In genomic region chr16:30501621-30502020, GRCm38 (mm10) we compare ENCODE assay signal across 25 mouse cellular contexts. TPM values are rescaled to one million over a fixed set of nuclear protein-coding genes. Genes with fewer than 3 reads are reported as not detected.
DNase-seq lines count a peak whose midpoint lies in the region; ATAC-seq lines count a peak whose summit lies in the region.
"Had no signal": no experiment of that assay in that cellular context is flagged by ENCODE, and none has a peak within 500 bp of the region (broad histone marks: within the 10 kb centered on the region; RNA-seq: fewer than 3 reads in every experiment).

No protein-coding gene starts in this region.

- H3K4me2 ChIP-seq in heart, embryonic 13.5 days = peak overlapping the region; percentile 73; the same call in 1 of the 2 replicates
- H3K4me2 ChIP-seq in limb, embryonic 11.5 days (ENCODE audit: low read depth, severe bottlenecking) = no peak overlapping the region
- peak overlapping the region; percentile 67 for H3K4me2 ChIP-seq in liver, embryonic 13.5 days
- H3K4me2 ChIP-seq: forebrain, embryonic 15.5 days had no signal

- intact Hi-C loops in heart, postnatal 10 days (cut with DNase I) = loop anchor here (5.0 kb wide), 1 partner anchor 249 kb away; no protein-coding TSS in a partner anchor
- intact Hi-C loops in left cerebral cortex, postnatal 14 days (cut with DNase I) = loop anchor here (5.0 kb wide), 1 partner anchor 114 kb away; no protein-coding TSS in a partner anchor

- H3K9me3 ChIP-seq in heart, embryonic 13.5 days = no peaks in the 10 kb centered on the region
- H3K9me3 ChIP-seq in limb, embryonic 11.5 days (ENCODE audit: control insufficient read depth, low read length) = no peaks in the 10 kb centered on the region
- no peaks in the 10 kb centered on the region for H3K9me3 ChIP-seq in limb, embryonic 10.5 days (replicated peaks)
- H3K9me3 ChIP-seq in liver, embryonic 13.5 days (replicated peaks) = no peaks in the 10 kb centered on the region
- H3K9me3 ChIP-seq: embryonic facial prominence, embryonic 10.5 days; forebrain, embryonic 15.5 days; G1E; heart, embryonic 12.5 days; hindbrain, embryonic 13.5 days; intestine, embryonic 15.5 days; limb, embryonic 13.5 days; midbrain, embryonic 12.5 days had no signal

- WGBS in heart, embryonic 13.5 days = 44% methylated on average over 5 of the region's 5 CpGs
- WGBS in limb, embryonic 11.5 days = 84% methylated on average over 5 of the region's 5 CpGs
- WGBS in limb, embryonic 10.5 days = 77% methylated on average over 5 of the region's 5 CpGs
- WGBS in liver, embryonic 13.5 days (ENCODE audit: insufficient replicate concordance) = 17% methylated on average over 5 of the region's 5 CpGs

- peak overlapping the region; percentile 48; the same call in 1 of the 2 replicates for H3K27ac ChIP-seq in heart, embryonic 13.5 days (replicated peaks)
- no peak overlapping the region for H3K27ac ChIP-seq in limb, embryonic 11.5 days (replicated peaks; ENCODE audit: low read depth, low read length)
- H3K27ac ChIP-seq in limb, embryonic 10.5 days = no peak overlapping the region
- H3K27ac ChIP-seq in brown adipose tissue, adult 24 weeks (replicated peaks; ENCODE audit: low read depth, low read length) = peak overlapping the region; percentile 79
- no peak overlapping the region for H3K27ac ChIP-seq in liver, embryonic 13.5 days
- H3K27ac ChIP-seq: embryonic facial prominence, embryonic 10.5 days; forebrain, embryonic 15.5 days; hindbrain, embryonic 13.5 days; limb, embryonic 13.5 days; midbrain, embryonic 12.5 days had no signal

- peaks cover 47% of the 10 kb centered on the region for H3K4me1 ChIP-seq in heart, embryonic 13.5 days
- peaks cover 7% of the 10 kb centered on the region; the same call in 1 of the 2 replicates for H3K4me1 ChIP-seq in limb, embryonic 11.5 days (ENCODE audit: control insufficient read depth, insufficient read depth, low read length)
- H3K4me1 ChIP-seq in limb, embryonic 10.5 days = peaks cover 26% of the 10 kb centered on the region
- H3K4me1 ChIP-seq in brown adipose tissue, adult 24 weeks (ENCODE audit: control insufficient read depth, insufficient read depth, insufficient read length, low read length) = peaks cover 13% of the 10 kb centered on the region
- H3K4me1 ChIP-seq in liver, embryonic 13.5 days (replicated peaks) = peaks cover 35% of the 10 kb centered on the region

- peak overlapping the region; percentile 71; the same call in 1 of the 2 replicates for H3K9ac ChIP-seq in heart, embryonic 13.5 days
- 0 out of 2 replicates have a peak overlapping the region, but pooled peaks have one; percentile 9 for H3K9ac ChIP-seq in limb, embryonic 11.5 days (ENCODE audit: low read length)
- 0 out of 2 replicates have a peak overlapping the region, but pooled peaks have one; percentile 61 for H3K9ac ChIP-seq in liver, embryonic 13.5 days
- H3K9ac ChIP-seq: forebrain, embryonic 15.5 days; intestine, embryonic 15.5 days; limb, embryonic 13.5 days; midbrain, embryonic 12.5 days had no signal

- H3K36me3 ChIP-seq in heart, embryonic 13.5 days = no peaks in the 10 kb centered on the region
- H3K36me3 ChIP-seq in limb, embryonic 11.5 days (ENCODE audit: control insufficient read depth, insufficient read depth, low read length) = no peaks in the 10 kb centered on the region
- H3K36me3 ChIP-seq in limb, embryonic 10.5 days = no peaks in the 10 kb centered on the region
- H3K36me3 ChIP-seq in liver, embryonic 13.5 days = no peaks in the 10 kb centered on the region
- H3K36me3 ChIP-seq: embryonic facial prominence, embryonic 10.5 days; forebrain, embryonic 15.5 days; G1E; heart, embryonic 12.5 days; hindbrain, embryonic 13.5 days; intestine, embryonic 15.5 days; limb, embryonic 13.5 days; midbrain, embryonic 12.5 days had no signal

- no peak for ATAC-seq in heart, embryonic 13.5 days (ENCODE audit: extremely low read depth, insufficient number of reproducible peaks, low FRiP score, low TSS enrichment)
- no peak for ATAC-seq in limb, embryonic 11.5 days (ENCODE audit: insufficient number of reproducible peaks, low FRiP score, low TSS enrichment, low read depth)
- no peak for ATAC-seq in liver, embryonic 13.5 days (ENCODE audit: low read depth)
- ATAC-seq: forebrain, embryonic 15.5 days had no signal

- no peak for DNase-seq in heart, postnatal 10 days
- DNase-seq in limb, embryonic 11.5 days (ENCODE audit: low spot score) = no peak
- DNase-seq in limb, embryonic 10.5 days (ENCODE audit: low spot score) = no peak
- no peak for DNase-seq in liver, embryonic 13.5 days
- no peak for DNase-seq in kidney, postnatal 25 days
- no peak for DNase-seq in left cerebral cortex, postnatal 14 days (ENCODE audit: low spot score in 2 of 2)
- DNase-seq: B cell, adult 2 months; cerebellum, adult 11-12 months; cerebellum, postnatal 10 days; kidney, adult 9 months; kidney, postnatal 14 days; lung, adult 18-20 months had no signal

- peaks cover 24% of the 10 kb centered on the region for H3K27me3 ChIP-seq in heart, embryonic 13.5 days (replicated peaks)
- H3K27me3 ChIP-seq in limb, embryonic 11.5 days (ENCODE audit: control insufficient read depth, insufficient read depth, low read length) = no peaks in the 10 kb centered on the region
- peaks cover 15% of the 10 kb centered on the region for H3K27me3 ChIP-seq in limb, embryonic 10.5 days (ENCODE audit: low read depth, poor library complexity, severe bottlenecking)
- H3K27me3 ChIP-seq in liver, embryonic 13.5 days = no peaks in the 10 kb centered on the region
- H3K27me3 ChIP-seq: CH12.LX; forebrain, embryonic 15.5 days; heart, embryonic 12.5 days; intestine, embryonic 15.5 days; limb, embryonic 13.5 days; Patski had no signal

- H3K4me3 ChIP-seq in heart, embryonic 13.5 days = no peak overlapping the region
- H3K4me3 ChIP-seq in limb, embryonic 11.5 days (ENCODE audit: low read depth, low read length) = no peak overlapping the region
- no peak overlapping the region for H3K4me3 ChIP-seq in limb, embryonic 10.5 days
- no peak overlapping the region for H3K4me3 ChIP-seq in brown adipose tissue, adult 24 weeks (ENCODE audit: insufficient read depth, low read depth, low read length)
- no peak overlapping the region for H3K4me3 ChIP-seq in liver, embryonic 13.5 days (replicated peaks)
- H3K4me3 ChIP-seq: embryonic facial prominence, embryonic 10.5 days; forebrain, embryonic 15.5 days; hindbrain, embryonic 13.5 days; intestine, embryonic 15.5 days; layer of hippocampus, adult 2 months; limb, embryonic 13.5 days; midbrain, embryonic 12.5 days had no signal

RNA-seq across cellular contexts. Expression of gene Tmem44, which starts 49.0 kb away (rescaled TPM):
- polyA plus RNA-seq in heart, embryonic 13.5 days (2015; fragmentation: Nextera tagmentation; extraction: Ambion mirVana) = 19.6 and 20.9 TPM in 2 replicates
- 10 to 100 TPM; 15.6 to 18.5 TPM for total RNA-seq in heart, postnatal 10 days (2021)
- 17.2 and 20.9 TPM in 2 replicates for polyA plus RNA-seq in limb, embryonic 11.5 days (2014; fragmentation: Nextera tagmentation; extraction: Ambion mirVana)
- polyA plus RNA-seq in limb, embryonic 10.5 days (2016; fragmentation: Nextera tagmentation; extraction: Ambion mirVana) = 18.9 and 21.6 TPM in 2 replicates
- 1.3 and 2.6 TPM in 2 replicates for polyA plus RNA-seq in brown adipose tissue, adult 24 weeks (2012; ENCODE audit: insufficient read depth, insufficient read length, missing spikeins)
- polyA plus RNA-seq in liver, embryonic 13.5 days (2015; fragmentation: Nextera tagmentation; extraction: Ambion mirVana) = 1.0 and 1.2 TPM in 2 replicates
- 10 to 100 TPM; 70.1 to 76.4 TPM for total RNA-seq in left cerebral cortex, postnatal 14 days (2021)

Comparison
In these comparisons a context has a peak if more than half of its experiments do, and no peak if none do; other contexts are left out.
1. H3K27ac ChIP-seq: peak in heart, embryonic 13.5 days (single experiment) and brown adipose tissue, adult 24 weeks (single experiment); none in limb, embryonic 11.5 days (single experiment), limb, embryonic 10.5 days (single experiment) and liver, embryonic 13.5 days (single experiment).
2. H3K9ac ChIP-seq: peak in every context shown above with its lines; median percentile 71 in heart, embryonic 13.5 days; 61 in liver, embryonic 13.5 days; 9 in limb, embryonic 11.5 days.